Mouse (Mus musculus) kidney, embryonic 14.5 days (tissue): ENCODE results near the gene Cmtr1. TPM values are rescaled to one million over a fixed set of nuclear protein-coding genes. Genes with fewer than 3 reads are reported as not detected.

Source experiments
- ATAC-seq: fragments of 200-750 bp; cut with Nextera tagmentation; 2 replicates; pipeline ENCODE4 v1.8.0; 2017; ENCODE audit warnings: moderate number of reproducible peaks, mild to moderate bottlenecking, moderate TSS enrichment, moderate library complexity; ENCODE audit not compliant: low FRiP score, low TSS enrichment
- H3K27ac ChIP-seq: fragments of 300-500 bp; sonication (generic); 2 replicates; pipeline ENCODE4 v1.5.1; 2014; ENCODE audit warnings: low read depth, mild to moderate bottlenecking, low read length, moderate library complexity, mixed read lengths
- H3K27me3 ChIP-seq: fragments of 300-500 bp; sonication (generic); 2 replicates; pipeline ENCODE4 v1.6.1; 2014; ENCODE audit warnings: mild to moderate bottlenecking, low read length; ENCODE audit not compliant: control insufficient read depth, insufficient read depth
- H3K36me3 ChIP-seq: fragments of 300-500 bp; sonication (generic); 2 replicates; pipeline ENCODE4 v1.6.1; 2014; ENCODE audit warnings: low read length, mixed read lengths; ENCODE audit not compliant: control insufficient read depth, insufficient read depth
- H3K4me1 ChIP-seq: fragments of 300-500 bp; sonication (generic); 2 replicates; pipeline ENCODE4 v1.6.1; 2014; ENCODE audit warnings: low read length, mixed read lengths; ENCODE audit not compliant: control insufficient read depth, insufficient read depth
- H3K4me2 ChIP-seq: fragments of 300-500 bp; sonication (generic); replicated peaks from 2 replicates; pipeline ENCODE4 v1.6.1; 2014; ENCODE audit warnings: low read depth, mild to moderate bottlenecking, low read length
- H3K4me3 ChIP-seq: fragments of 300-500 bp; sonication (generic); 2 replicates; pipeline ENCODE4 v1.5.1; 2014; ENCODE audit warnings: mild to moderate bottlenecking, low read length
- H3K9ac ChIP-seq: fragments of 300-500 bp; sonication (generic); 2 replicates; pipeline ENCODE4 v1.6.1; 2014; ENCODE audit warnings: low read depth, mild to moderate bottlenecking, low read length, moderate library complexity
- H3K9me3 ChIP-seq: fragments of 300-500 bp; sonication (generic); 2 replicates; pipeline ENCODE4 v1.6.1; 2016; ENCODE audit warnings: low read length; ENCODE audit not compliant: control insufficient read depth
- WGBS: fragments of 180-500 bp; shearing (Covaris S2); extraction: QIAGEN DNeasy Blood & Tissue Kit; methylation state at CpG from one replicate; pipeline ENCODE4 v1.1.7; 2014; 5-methylcytosine and 5-hydroxymethylcytosine counted together
- polyA plus RNA-seq: library from polyadenylated mRNA; unstranded; fragments of >200 nt; fragmentation: Nextera tagmentation; extraction: Ambion mirVana; gene quantifications from 2 replicates; pipeline ENCODE4 v1.2.1, GENCODE M21; 2014

The Cmtr1 gene
- polyA plus RNA-seq, 1 experiment from 2014 or later: 111 TPM

DNA sequence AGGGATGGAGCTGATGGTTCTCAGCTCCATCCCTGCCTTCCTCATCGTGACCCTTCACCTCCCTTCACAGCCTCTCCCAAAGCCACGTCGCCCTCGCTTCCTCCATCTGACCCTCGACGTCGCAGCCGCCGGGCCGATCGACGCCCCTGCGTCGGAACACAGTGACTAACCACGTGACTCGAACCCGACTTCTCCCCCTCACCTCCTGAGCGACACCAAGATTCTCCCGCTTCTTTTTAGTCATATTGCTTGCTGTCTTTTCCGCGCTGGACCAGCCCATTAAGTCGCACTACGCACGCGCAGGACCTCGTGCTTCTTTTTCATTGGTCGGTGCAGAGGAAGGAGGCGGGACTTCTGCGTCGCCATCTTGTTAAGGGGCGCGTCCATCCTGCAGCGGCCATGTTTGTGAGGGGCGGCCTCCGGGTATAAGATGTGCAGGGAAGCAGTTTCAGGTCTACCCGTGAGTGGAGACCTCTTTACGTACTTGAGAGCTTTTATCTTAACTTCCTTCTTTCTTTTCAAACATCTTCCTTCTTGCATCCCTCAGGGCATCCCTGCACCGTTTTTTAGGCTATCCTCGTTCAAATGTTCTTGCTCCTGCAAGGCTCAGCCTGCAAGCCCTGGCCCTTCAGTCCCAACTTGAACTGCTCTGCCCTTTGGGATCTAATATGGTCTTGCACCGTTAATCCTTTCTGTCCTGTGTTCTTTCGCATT is 56.5 kb downstream of the Cmtr1 start, which contains the start of gene Ccdc167:
Gene Ccdc167, minus strand, starts transcription at position 313 of the 714 bp plus-strand sequence.
- peaks cover 13% of the 10 kb centered on the region for H3K4me1 ChIP-seq
- ATAC-seq: peak; percentile 95
- peak within 1 kb of the TSS; percentile 69 for H3K9ac ChIP-seq
- H3K36me3 ChIP-seq: no peaks in the 10 kb centered on the region; the same call in 1 of the 2 replicates
- H3K27ac ChIP-seq: no peak within 1 kb of the TSS
- H3K4me3 ChIP-seq: peak within 1 kb of the TSS; percentile 60
- WGBS: 5% methylated on average over 41 of the region's 41 CpGs
- no peaks in the 10 kb centered on the region for H3K9me3 ChIP-seq
- no peaks in the 10 kb centered on the region for H3K27me3 ChIP-seq
- H3K4me2 ChIP-seq: peak within 1 kb of the TSS; percentile 85

GRCm38 (mm10) chr17:29718660-29719059 is 58.3 kb downstream of the Cmtr1 start:
- H3K4me3 ChIP-seq: no peak overlapping the region
- H3K4me1 ChIP-seq: peaks cover 4% of the 10 kb centered on the region
- no peaks in the 10 kb centered on the region for H3K9me3 ChIP-seq
- no peak overlapping the region for H3K9ac ChIP-seq
- ATAC-seq: no peak
- no peak overlapping the region for H3K27ac ChIP-seq
- no peaks in the 10 kb centered on the region for H3K27me3 ChIP-seq
- WGBS: 85% methylated on average over 8 of the region's 8 CpGs
- no peak overlapping the region for H3K4me2 ChIP-seq
- no peaks in the 10 kb centered on the region; the same call in 1 of the 2 replicates for H3K36me3 ChIP-seq

GRCm38 (mm10) chr17:29719628-29720575 is 59.5 kb downstream of the Cmtr1 start:
- Histone ChIP-seq H3K27me3 (no peaks in the 10 kb centered on the region), H3K36me3 (no peaks in the 10 kb centered on the region), H3K9ac (no peak overlapping the region), H3K27ac (no peak overlapping the region), H3K4me1 (peaks cover 4% of the 10 kb centered on the region), H3K4me3 (no peak overlapping the region), H3K9me3 (no peaks in the 10 kb centered on the region), H3K4me2 (no peak overlapping the region)
- 84% methylated on average over 13 of the region's 13 CpGs for WGBS
- ATAC-seq: no peak

GRCm38 (mm10) chr17:29720755-29721365 is 60.5 kb downstream of the Cmtr1 start:
- ATAC-seq: no peak
- no peak overlapping the region for H3K4me3 ChIP-seq
- no peak overlapping the region for H3K4me2 ChIP-seq
- H3K9me3 ChIP-seq: no peaks in the 10 kb centered on the region
- peaks cover 4% of the 10 kb centered on the region for H3K4me1 ChIP-seq
- H3K36me3 ChIP-seq: no peaks in the 10 kb centered on the region
- no peak overlapping the region for H3K9ac ChIP-seq
- H3K27ac ChIP-seq: no peak overlapping the region
- no peaks in the 10 kb centered on the region for H3K27me3 ChIP-seq
- 51% methylated on average over 11 of the region's 11 CpGs for WGBS

GRCm38 (mm10) chr17:29724610-29725009 is 64.2 kb downstream of the Cmtr1 start:
- Histone ChIP-seq H3K36me3 (no peaks in the 10 kb centered on the region), H3K4me1 (no peaks in the 10 kb centered on the region), H3K27me3 (no peaks in the 10 kb centered on the region), H3K9ac (no peak overlapping the region; the same call in 1 of the 2 replicates), H3K4me2 (no peak overlapping the region), H3K27ac (no peak overlapping the region), H3K4me3 (no peak overlapping the region), H3K9me3 (no peaks in the 10 kb centered on the region)
- 81% methylated on average over 6 of the region's 6 CpGs for WGBS
- ATAC-seq: no peak

- Histone ChIP-seq H3K4me1 (no peaks in the 10 kb centered on the region), H3K27me3 (no peaks in the 10 kb centered on the region), H3K9me3 (no peaks in the 10 kb centered on the region), H3K4me3 (no peak overlapping the region), H3K27ac (no peak overlapping the region), H3K9ac (no peak overlapping the region), H3K4me2 (no peak overlapping the region), H3K36me3 (no peaks in the 10 kb centered on the region)
- no peak for ATAC-seq
- 75% methylated on average over 6 of the region's 6 CpGs for WGBS
Observed at GRCm38 (mm10) chr17:29725027-29725620, 64.7 kb downstream of the Cmtr1 start.

DNA sequence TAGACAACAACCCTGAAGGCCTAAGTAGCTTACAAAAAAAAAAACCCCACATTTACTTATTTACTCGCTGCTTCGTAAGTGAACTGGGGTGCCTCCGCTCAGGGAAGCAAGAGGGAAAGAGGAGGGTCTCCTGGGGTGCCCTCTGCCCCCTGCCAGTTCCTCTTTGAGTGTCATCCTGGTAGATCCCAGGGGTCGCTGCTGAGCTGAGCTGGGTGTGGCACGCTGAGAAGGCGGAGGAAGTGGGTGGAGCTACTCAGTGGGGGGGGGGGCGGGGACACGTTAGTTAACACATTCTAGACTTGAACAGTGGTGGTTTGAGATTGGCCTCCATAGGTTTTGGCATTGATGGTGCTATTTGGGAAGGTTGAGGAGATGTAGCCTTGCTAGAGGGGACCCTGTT is 67.7 kb downstream of the Cmtr1 start:
- H3K4me2 ChIP-seq: no peak overlapping the region
- no peaks in the 10 kb centered on the region; the same call in 1 of the 2 replicates for H3K9me3 ChIP-seq
- peaks cover 3% of the 10 kb centered on the region; the same call in 1 of the 2 replicates for H3K27me3 ChIP-seq
- no peak overlapping the region for H3K4me3 ChIP-seq
- ATAC-seq: no peak
- 56% methylated on average over 8 of the region's 8 CpGs for WGBS
- H3K27ac ChIP-seq: no peak overlapping the region
- H3K36me3 ChIP-seq: no peaks in the 10 kb centered on the region
- H3K4me1 ChIP-seq: 0 out of 2 replicates have a peak, but pooled peaks cover 5% of the 10 kb centered on the region
- no peak overlapping the region for H3K9ac ChIP-seq

DNA sequence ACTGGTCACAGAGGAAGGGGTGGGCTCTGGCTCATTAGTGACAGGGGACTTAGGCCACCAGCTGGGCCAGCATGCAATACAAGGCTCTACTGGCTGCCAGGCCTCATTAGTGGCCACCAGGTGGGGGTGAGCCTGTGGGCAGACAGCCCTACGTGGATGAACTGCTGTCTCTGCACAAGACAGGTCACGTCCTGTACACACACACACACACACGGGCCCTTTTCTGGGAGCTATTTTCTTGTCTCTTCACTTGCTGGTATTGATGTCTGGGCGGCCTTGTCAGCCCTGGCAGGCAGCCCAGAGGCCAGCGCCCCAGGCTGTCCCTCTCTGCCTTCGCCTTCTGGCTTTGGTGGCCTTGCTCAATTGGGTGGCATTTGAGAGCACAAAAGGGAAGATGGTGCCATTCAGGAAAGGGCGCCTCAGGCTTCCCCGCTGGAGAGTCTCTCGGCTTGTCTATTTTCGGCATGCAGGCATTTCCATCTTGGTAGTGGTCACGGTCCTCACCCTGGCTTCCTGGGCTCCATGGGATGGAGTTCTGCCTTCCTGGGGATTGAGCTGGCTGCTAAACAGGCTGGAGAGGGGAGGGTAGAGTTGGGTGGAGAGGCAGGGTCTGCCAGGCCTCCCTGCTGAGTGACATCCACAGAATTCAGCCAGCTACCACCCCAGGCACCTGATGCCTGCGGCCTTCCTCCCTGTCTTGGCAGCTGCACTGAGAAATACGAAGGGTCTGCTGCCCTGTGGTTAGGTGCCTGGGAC is 70.3 kb downstream of the Cmtr1 start:
- no peak overlapping the region for H3K4me3 ChIP-seq
- no peak; the same call in 1 of the 2 replicates for ATAC-seq
- 0 out of 2 replicates have a peak, but pooled peaks cover 5% of the 10 kb centered on the region for H3K4me1 ChIP-seq
- 72% methylated on average over 13 of the region's 13 CpGs for WGBS
- no peak overlapping the region for H3K9ac ChIP-seq
- no peak overlapping the region for H3K4me2 ChIP-seq
- no peaks in the 10 kb centered on the region; the same call in 1 of the 2 replicates for H3K9me3 ChIP-seq
- H3K27me3 ChIP-seq: peaks cover 3% of the 10 kb centered on the region; the same call in 1 of the 2 replicates
- no peaks in the 10 kb centered on the region for H3K36me3 ChIP-seq
- no peak overlapping the region for H3K27ac ChIP-seq
